Comparison of ENCODE assay signal across 26 mouse cellular contexts in the genomic region with DNA sequence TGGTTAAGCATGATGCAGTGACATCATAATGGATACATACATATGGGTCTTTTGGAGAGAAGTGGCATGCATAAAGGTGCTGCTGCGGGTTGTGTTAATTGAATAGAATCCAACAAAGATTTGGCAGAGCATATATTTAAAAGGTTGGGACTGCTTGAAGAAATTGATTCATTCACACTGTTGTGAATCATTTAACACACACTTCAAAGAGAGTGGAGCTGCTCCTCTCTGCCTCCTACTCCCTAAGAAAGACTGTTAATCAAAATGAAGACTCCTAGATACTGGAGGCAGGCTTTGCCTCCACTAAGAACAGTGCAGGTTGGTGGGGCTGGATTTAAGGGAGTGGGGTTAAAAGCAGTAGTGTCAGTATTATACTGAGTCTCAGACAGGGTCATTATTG.
"Had no signal": no experiment of that assay in that cellular context is flagged by ENCODE, and none has a peak within 500 bp of the region (broad histone marks: within the 10 kb centered on the region; RNA-seq: fewer than 3 reads in every experiment).

No protein-coding gene starts in this region.

- H3K9me3 ChIP-seq: heart, embryonic 10.5 days; heart, embryonic 12.5 days; hindbrain, embryonic 10.5 days; hindbrain, embryonic 12.5 days; intestine, embryonic 15.5 days; limb, embryonic 10.5 days; limb, embryonic 12.5 days; liver, embryonic 13.5 days had no signal

- H3K36me3 ChIP-seq: heart, embryonic 10.5 days; heart, embryonic 12.5 days; hindbrain, embryonic 10.5 days; hindbrain, embryonic 12.5 days; intestine, embryonic 15.5 days; limb, embryonic 10.5 days; limb, embryonic 12.5 days; liver, embryonic 13.5 days had no signal

- H3K9ac ChIP-seq: heart, embryonic 12.5 days; hindbrain, embryonic 12.5 days; hindbrain, embryonic 14.5 days; intestine, embryonic 15.5 days; limb, embryonic 12.5 days; liver, embryonic 13.5 days had no signal

- H3K4me2 ChIP-seq: heart, embryonic 12.5 days; hindbrain, embryonic 12.5 days; hindbrain, embryonic 14.5 days; intestine, embryonic 15.5 days; limb, embryonic 12.5 days; liver, embryonic 11.5 days; liver, embryonic 13.5 days had no signal

- H3K27me3 ChIP-seq: heart, embryonic 12.5 days; hindbrain, embryonic 12.5 days; intestine, embryonic 15.5 days; limb, embryonic 12.5 days; liver, embryonic 13.5 days had no signal

- H3K27ac ChIP-seq: gastrocnemius, adult 2 months; heart, embryonic 10.5 days; hindbrain, embryonic 10.5 days; hindbrain, embryonic 12.5 days; hindbrain, embryonic 14.5 days; intestine, embryonic 15.5 days; layer of hippocampus, adult 2 months; limb, embryonic 10.5 days; limb, embryonic 12.5 days; liver, embryonic 13.5 days had no signal

- H3K4me1 ChIP-seq: heart, embryonic 10.5 days; heart, embryonic 12.5 days; intestine, embryonic 15.5 days; limb, embryonic 10.5 days; liver, embryonic 13.5 days had no signal

- ATAC-seq: hindbrain, embryonic 16.5 days; inflammation-experienced regulatory T-cells, adult 6 months; intestine, embryonic 15.5 days; intestine, postnatal 0 days had no signal

- H3K4me3 ChIP-seq: gastrocnemius, adult 2 months; heart, embryonic 10.5 days; heart, embryonic 12.5 days; hindbrain, embryonic 10.5 days; hindbrain, embryonic 12.5 days; intestine, embryonic 15.5 days; layer of hippocampus, adult 2 months; limb, embryonic 10.5 days; limb, embryonic 12.5 days; liver, embryonic 13.5 days had no signal

- DNase-seq: gastrocnemius, adult 2 months; gastrocnemius, postnatal 10 days; gastrocnemius, postnatal 25 days; heart, adult 18-20 months; heart, postnatal 10 days; heart, postnatal 4 days; kidney, adult 18-20 months; kidney, adult 8-10 months; kidney, postnatal 10 days; kidney, postnatal 25 days; kidney, postnatal 4 days; liver; liver, embryonic 13.5 days had no signal
